Mouse (Mus musculus) lung, embryonic 14.5 days (tissue): ENCODE measurements around the gene Col23a1. TPM values are rescaled to one million over a fixed set of nuclear protein-coding genes. Genes with fewer than 3 reads are reported as not detected.

ENCODE experiments used
- ATAC-seq: fragments of 200-750 bp; cut with Nextera tagmentation; 2 replicates; pipeline ENCODE4 v1.8.0; 2017; ENCODE audit warnings: mild to moderate bottlenecking, moderate TSS enrichment, moderate library complexity; ENCODE audit not compliant: insufficient read depth
- DNase-seq: peaks from one replicate; pipeline ENCODE4 v3.0.0-alpha.2; 2015
- H3K27ac ChIP-seq: fragments of 300-500 bp; sonication (generic); 2 replicates; pipeline ENCODE4 v1.5.1; 2014; ENCODE audit warnings: low read depth, mild to moderate bottlenecking, moderate library complexity
- H3K27me3 ChIP-seq: fragments of 300-500 bp; sonication (generic); 2 replicates; pipeline ENCODE4 v1.6.1; 2014; ENCODE audit warnings: low read length, control low read depth; ENCODE audit not compliant: insufficient read depth
- H3K36me3 ChIP-seq: fragments of 300-500 bp; sonication (generic); 2 replicates; pipeline ENCODE4 v1.6.1; 2014; ENCODE audit warnings: control low read depth; ENCODE audit not compliant: insufficient read depth
- H3K4me1 ChIP-seq: fragments of 300-500 bp; sonication (generic); 2 replicates; pipeline ENCODE4 v1.6.1; 2014; ENCODE audit warnings: antibody characterized with exemption, control low read depth; ENCODE audit not compliant: insufficient read depth
- H3K4me2 ChIP-seq: fragments of 300-500 bp; sonication (generic); 2 replicates; pipeline ENCODE4 v1.6.1; 2014; ENCODE audit warnings: mild to moderate bottlenecking
- H3K4me3 ChIP-seq: fragments of 300-500 bp; sonication (generic); 2 replicates; pipeline ENCODE4 v1.5.1; 2014; ENCODE audit warnings: low read depth, low read length
- H3K9ac ChIP-seq: fragments of 300-500 bp; sonication (generic); 2 replicates; pipeline ENCODE4 v1.6.1; 2014
- H3K9me3 ChIP-seq: fragments of 300-500 bp; sonication (generic); 2 replicates; pipeline ENCODE4 v1.6.1; 2016; ENCODE audit warnings: low read depth, low read length, control low read depth
- CTCF ChIP-seq: IDR thresholded peaks from 2 replicates; pipeline ENCODE4 v1.5.1; 2016; ENCODE audit warnings: antibody characterized with exemption, low read depth
- WGBS: fragments of 180-500 bp; shearing (Covaris S2); extraction: QIAGEN DNeasy Blood & Tissue Kit; methylation state at CpG from one replicate; pipeline ENCODE4 v1.1.7; 2014; 5-methylcytosine and 5-hydroxymethylcytosine counted together
- polyA plus RNA-seq: library from polyadenylated mRNA; unstranded; fragments of >200 nt; fragmentation: Nextera tagmentation; extraction: Ambion mirVana; gene quantifications from 2 replicates; pipeline ENCODE4 v1.2.1, GENCODE M21; 2014

Gene Col23a1
- polyA plus RNA-seq, 1 experiment from 2014 or later: 29.4 TPM

DNA sequence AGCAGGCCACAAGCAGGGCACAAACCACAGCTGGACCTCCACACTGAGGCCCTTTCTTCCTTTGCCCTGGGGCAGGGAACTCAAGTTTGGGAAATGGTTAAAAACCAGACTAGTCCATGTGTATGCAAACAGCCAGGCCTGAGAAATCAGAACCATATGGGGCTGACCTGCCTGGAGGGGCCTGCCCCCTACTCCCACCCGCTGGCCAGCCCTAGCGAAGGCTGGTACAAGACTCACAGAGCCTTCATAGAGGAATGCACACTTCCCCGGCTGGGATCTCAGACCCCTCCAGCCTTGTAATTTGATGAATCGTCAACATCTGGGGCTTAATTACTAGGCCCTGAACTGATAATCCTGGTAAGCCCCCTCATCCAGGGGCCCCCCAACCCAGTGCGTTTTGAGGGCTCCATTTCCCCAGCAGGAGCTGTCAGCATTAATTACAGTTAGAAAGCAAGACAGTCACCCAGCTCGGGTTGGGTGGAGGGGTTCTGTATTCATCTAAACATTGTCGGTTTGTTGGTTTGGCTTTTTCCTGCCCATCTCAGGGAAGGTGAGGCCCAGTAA, 253.8 kb downstream of the Col23a1 start:
- Histone ChIP-seq H3K9me3 (no peaks in the 10 kb centered on the region), H3K27ac (no peak overlapping the region), H3K9ac (no peak overlapping the region), H3K27me3 (no peaks in the 10 kb centered on the region), H3K4me2 (no peak overlapping the region), H3K4me3 (no peak overlapping the region), H3K36me3 (no peaks in the 10 kb centered on the region), H3K4me1 (no peaks in the 10 kb centered on the region)
- no peak for TF ChIP-seq CTCF
- WGBS: 29% methylated on average over 7 of the region's 7 CpGs
- no peak for DNase-seq
- ATAC-seq: no peak

DNA sequence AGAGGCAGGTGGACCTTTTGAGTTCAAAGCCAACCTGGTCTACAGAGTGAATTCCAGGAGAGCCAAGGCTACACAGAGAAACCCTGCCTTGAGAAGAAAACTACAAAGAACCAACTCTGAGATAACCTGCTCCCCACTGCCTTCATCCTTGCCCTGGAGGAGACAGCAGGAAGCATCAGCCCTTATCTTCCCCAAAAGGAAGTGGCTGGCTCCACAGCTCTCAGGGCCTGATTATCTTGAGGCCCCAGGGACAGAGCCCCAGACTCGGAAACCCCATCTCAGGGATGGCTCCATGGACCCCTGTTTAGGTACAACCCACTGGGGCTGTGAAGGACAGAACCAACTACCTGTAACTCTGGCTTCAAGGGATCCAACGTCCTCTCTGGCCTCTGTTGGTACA, 254.7 kb downstream of the Col23a1 start:
- ATAC-seq (no peak), DNase-seq (no peak)
- Histone ChIP-seq H3K27me3 (no peaks in the 10 kb centered on the region), H3K27ac (no peak overlapping the region), H3K4me2 (no peak overlapping the region), H3K4me1 (no peaks in the 10 kb centered on the region), H3K9me3 (no peaks in the 10 kb centered on the region), H3K9ac (no peak overlapping the region), H3K36me3 (no peaks in the 10 kb centered on the region), H3K4me3 (no peak overlapping the region)
- WGBS: 54% methylated on average over 2 of the region's 2 CpGs
- no peak for TF ChIP-seq CTCF

DNA sequence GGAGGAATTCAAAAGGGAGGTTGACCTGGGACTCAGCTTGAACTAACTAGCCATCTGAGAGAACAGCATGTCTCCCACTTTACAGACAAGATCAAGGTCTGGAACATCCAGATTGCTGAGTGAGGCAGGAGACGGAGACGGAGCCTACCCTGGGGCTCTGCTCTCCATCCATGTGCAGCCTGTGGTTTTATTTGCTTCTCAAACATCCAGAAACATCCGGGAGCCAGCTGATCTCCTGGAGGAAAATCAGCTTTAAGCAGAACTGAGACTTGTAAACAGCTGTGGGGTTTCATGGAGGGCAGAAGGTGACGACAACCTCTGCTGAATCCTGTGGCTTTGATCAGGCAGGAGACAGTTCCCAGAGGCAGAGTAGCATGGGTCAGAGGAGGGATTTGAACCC, 256.1 kb downstream of the Col23a1 start:
- TF ChIP-seq CTCF: no peak
- Histone ChIP-seq H3K9me3 (no peaks in the 10 kb centered on the region), H3K4me3 (no peak overlapping the region), H3K4me1 (peaks cover 2% of the 10 kb centered on the region), H3K27ac (no peak overlapping the region), H3K27me3 (no peaks in the 10 kb centered on the region), H3K4me2 (no peak overlapping the region), H3K9ac (no peak overlapping the region), H3K36me3 (no peaks in the 10 kb centered on the region)
- ATAC-seq (no peak), DNase-seq (no peak)
- WGBS: 39% methylated on average over 4 of the region's 4 CpGs

DNA sequence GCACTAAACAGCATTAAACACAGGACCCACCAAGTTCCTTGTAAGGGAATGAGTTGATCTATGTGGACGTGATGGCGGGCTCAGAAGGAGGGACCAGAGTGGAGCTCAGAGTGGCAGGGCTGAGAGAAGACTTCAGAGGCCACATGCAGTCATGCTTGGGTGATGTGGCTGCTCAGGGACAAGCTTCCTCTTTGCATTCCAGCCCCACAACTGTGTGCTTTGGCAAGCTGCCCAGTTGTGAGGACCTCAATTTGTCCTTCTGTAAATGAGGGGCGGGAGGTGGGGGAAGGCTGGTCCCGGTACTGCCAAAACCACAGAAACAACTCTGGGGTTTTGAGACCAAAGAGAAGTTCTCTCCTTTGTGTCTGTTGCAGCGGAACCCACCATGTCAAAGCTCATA, 261.5 kb downstream of the Col23a1 start:
- Histone ChIP-seq H3K9me3 (no peaks in the 10 kb centered on the region), H3K9ac (peak overlapping the region; percentile 5; the same call in 1 of the 2 replicates), H3K4me1 (peaks cover 9% of the 10 kb centered on the region), H3K27ac (peak overlapping the region; percentile 55), H3K4me2 (no peak overlapping the region), H3K36me3 (no peaks in the 10 kb centered on the region), H3K27me3 (no peaks in the 10 kb centered on the region), H3K4me3 (no peak overlapping the region)
- no peak for TF ChIP-seq CTCF
- WGBS: 29% methylated on average over 5 of the region's 5 CpGs
- peak; percentile 83 for DNase-seq
- peak; percentile 89 for ATAC-seq

DNA sequence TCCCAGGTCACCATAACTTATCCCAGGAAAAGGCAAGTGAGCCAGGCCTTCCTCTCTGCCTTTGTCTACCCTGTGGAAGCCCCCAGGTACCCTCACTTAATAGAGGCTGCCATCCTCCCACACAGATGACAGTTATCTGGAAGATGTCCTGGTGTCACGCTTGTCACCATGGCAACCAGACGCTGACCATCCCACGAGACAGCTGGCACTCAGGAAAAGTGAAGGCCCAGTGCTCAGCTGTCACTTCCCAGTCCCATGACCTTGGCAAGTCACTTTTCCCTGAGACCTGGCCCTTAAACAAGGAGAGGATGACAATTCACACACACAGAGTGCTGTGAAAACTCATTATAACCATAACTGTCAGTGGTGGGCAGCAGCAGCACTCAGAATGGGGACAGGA, 262.4 kb downstream of the Col23a1 start:
- H3K27me3 ChIP-seq: no peaks in the 10 kb centered on the region
- DNase-seq: no peak
- 49% methylated on average over 3 of the region's 3 CpGs for WGBS
- no peak overlapping the region for H3K4me2 ChIP-seq
- no peak overlapping the region for H3K27ac ChIP-seq
- no peaks in the 10 kb centered on the region for H3K9me3 ChIP-seq
- no peak overlapping the region for H3K9ac ChIP-seq
- no peak for ATAC-seq
- TF ChIP-seq CTCF: no peak
- H3K36me3 ChIP-seq: no peaks in the 10 kb centered on the region
- peaks cover 9% of the 10 kb centered on the region for H3K4me1 ChIP-seq
- H3K4me3 ChIP-seq: no peak overlapping the region

DNA sequence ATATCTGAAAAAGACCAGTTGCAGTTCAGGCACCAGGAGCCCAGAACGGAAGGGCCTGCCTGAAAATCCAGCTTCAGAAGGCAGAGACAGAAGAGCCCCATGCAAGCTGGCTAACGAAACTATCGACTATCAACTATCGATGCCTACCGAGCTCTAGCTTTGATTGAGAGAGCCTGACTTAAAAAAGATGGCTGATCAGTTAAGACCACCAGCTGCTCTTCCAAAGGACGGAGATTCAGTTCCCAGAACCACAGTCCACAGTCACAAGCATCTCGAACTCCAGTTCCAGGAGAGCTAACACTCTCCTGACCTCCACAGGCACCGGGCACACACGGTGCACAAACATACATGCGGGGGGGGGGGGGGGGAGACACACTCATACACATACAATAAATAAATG, 264.9 kb downstream of the Col23a1 start:
- peak overlapping the region; percentile 23; the same call in 1 of the 2 replicates for H3K4me2 ChIP-seq

DNA sequence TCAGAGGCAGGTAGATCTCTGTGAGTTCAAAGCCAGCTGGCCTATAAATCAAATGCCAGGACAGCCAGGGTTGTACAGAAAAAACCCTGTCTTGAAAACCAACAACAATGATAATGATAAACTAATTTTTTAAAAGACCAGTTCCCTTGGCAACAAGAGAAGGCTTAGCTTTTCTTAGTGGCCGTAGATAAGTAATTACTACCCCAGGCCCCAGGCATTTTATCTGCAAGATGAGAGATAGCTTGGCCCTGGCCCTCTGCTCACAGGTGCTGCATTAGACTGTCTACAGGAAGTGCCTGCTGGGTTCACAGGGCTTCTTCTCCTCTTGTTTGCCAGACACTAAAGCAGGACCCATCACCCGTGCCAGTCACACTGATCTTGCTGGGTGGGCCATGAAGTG, 265.3 kb downstream of the Col23a1 start:
- Histone ChIP-seq H3K4me2 (peak overlapping the region; percentile 23; the same call in 1 of the 2 replicates), H3K36me3 (no peaks in the 10 kb centered on the region), H3K4me1 (peaks cover 9% of the 10 kb centered on the region), H3K27me3 (no peaks in the 10 kb centered on the region), H3K9ac (no peak overlapping the region), H3K9me3 (no peaks in the 10 kb centered on the region), H3K4me3 (no peak overlapping the region), H3K27ac (no peak overlapping the region)
- no peak for TF ChIP-seq CTCF
- WGBS: 45% methylated on average over 2 of the region's 2 CpGs
- no peak for DNase-seq
- no peak for ATAC-seq

More for the DNA sequence above, 264.9 kb downstream of the Col23a1 start:
- DNase-seq (peak; percentile 47), ATAC-seq (no peak)
- no peaks in the 10 kb centered on the region for H3K27me3 ChIP-seq
- no peak for TF ChIP-seq CTCF
- no peaks in the 10 kb centered on the region for H3K36me3 ChIP-seq
- H3K9ac ChIP-seq: no peak overlapping the region
- no peak overlapping the region for H3K27ac ChIP-seq
- no peak overlapping the region for H3K4me3 ChIP-seq
- no peaks in the 10 kb centered on the region for H3K9me3 ChIP-seq
- WGBS: 59% methylated on average over 10 of the region's 10 CpGs
- peaks cover 9% of the 10 kb centered on the region for H3K4me1 ChIP-seq

DNA sequence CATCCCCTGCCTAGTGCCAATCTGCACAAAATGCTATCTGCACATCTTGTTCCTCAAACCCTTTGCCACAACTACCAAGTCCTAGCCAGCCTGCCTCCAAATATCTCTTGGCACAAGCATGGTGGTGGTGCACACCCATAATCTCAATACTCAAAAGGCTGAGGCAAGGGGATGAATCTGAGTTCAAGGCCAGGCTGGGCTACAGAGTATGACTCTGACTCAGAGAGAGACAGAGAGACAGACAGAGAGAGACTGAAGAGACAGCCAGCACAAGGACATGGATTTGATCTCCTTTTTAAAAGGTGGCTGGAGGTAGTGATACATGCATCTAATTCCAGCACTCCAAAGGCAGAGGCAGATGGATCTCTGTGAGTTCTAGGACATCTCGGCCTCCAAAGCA, 273.6 kb downstream of the Col23a1 start:
- no peak overlapping the region for H3K27ac ChIP-seq
- no peak overlapping the region for H3K4me3 ChIP-seq
- TF ChIP-seq CTCF: no peak
- WGBS: 85% methylated on average over 1 of the region's 1 CpGs
- H3K36me3 ChIP-seq: no peaks in the 10 kb centered on the region
- H3K4me2 ChIP-seq: no peak overlapping the region
- no peaks in the 10 kb centered on the region for H3K9me3 ChIP-seq
- no peaks in the 10 kb centered on the region for H3K27me3 ChIP-seq
- H3K4me1 ChIP-seq: no peaks in the 10 kb centered on the region
- ATAC-seq (no peak), DNase-seq (no peak)
- no peak overlapping the region for H3K9ac ChIP-seq
